Mouse (Mus musculus): ENCODE results near the gene Grhpr. TPM values are rescaled to one million over a fixed set of nuclear protein-coding genes. Genes with fewer than 3 reads are reported as not detected.

Grhpr gene
- polyA plus RNA-seq, 1 experiment = 99.0 TPM

DNA sequence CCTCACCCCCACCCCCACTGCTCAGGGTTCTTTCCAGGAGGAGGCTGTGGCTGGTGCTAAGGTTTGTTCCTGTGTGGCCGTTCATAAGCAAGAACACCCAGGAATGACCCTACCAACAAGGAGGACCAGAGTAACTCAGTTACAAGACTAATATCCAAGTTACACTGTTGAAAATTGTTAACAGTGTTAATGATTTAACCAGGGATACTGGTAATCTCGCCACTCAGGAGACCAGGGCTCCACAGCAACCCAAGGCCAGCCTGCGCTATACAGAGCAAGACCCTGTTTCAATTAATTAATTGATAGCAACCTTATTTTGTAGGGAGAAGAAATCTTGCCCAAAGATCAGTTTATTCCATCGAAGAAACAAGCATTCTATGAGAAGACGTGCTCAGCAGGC is 33.7 kb upstream of the Grhpr start:
- no peak for TF ChIP-seq FLI1 (IDR thresholded peaks at IDR 0.05; ENCODE audit: low read length)
- TF ChIP-seq GATA1 (IDR thresholded peaks at IDR 0.05; ENCODE audit: borderline replicate concordance, low read length) = no peak
- Histone ChIP-seq H3K9me3 (peaks cover 17% of the 10 kb centered on the region), H3K4me1 (peaks cover 13% of the 10 kb centered on the region), H3K27me3 (replicated peaks) (peaks cover 22% of the 10 kb centered on the region), H3K36me3 (replicated peaks; ENCODE audit: low read length) (no peaks in the 10 kb centered on the region), H3K4me3 (replicated peaks) (no peak overlapping the region)

DNA sequence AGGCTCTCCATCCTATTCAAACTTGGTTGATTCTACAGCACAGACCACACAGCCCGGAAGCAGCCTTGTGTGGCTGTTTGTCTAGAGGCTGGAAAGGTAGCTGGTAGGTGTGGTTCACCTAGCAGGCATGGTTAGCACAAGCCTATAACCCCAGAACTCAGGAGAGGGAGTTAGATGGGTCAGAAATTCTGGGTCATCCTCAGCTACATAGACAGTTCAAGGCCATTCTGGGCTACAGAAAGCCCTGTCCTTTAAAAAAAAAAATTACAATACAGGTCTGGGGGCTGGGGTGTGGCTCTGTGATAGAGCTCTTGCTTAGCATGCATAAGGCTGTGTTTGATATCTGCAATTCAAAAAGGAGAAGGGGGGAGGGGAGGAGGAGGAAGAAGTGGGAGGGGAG is 32.9 kb upstream of the Grhpr start:
- Histone ChIP-seq H3K4me1 (peaks cover 5% of the 10 kb centered on the region), H3K27me3 (replicated peaks) (peaks cover 22% of the 10 kb centered on the region), H3K9me3 (peaks cover 17% of the 10 kb centered on the region), H3K4me3 (replicated peaks) (no peak overlapping the region), H3K36me3 (replicated peaks; ENCODE audit: low read length) (no peaks in the 10 kb centered on the region)
- TF ChIP-seq GATA1 (IDR thresholded peaks at IDR 0.05; ENCODE audit: borderline replicate concordance, low read length) = no peak
- no peak for TF ChIP-seq FLI1 (IDR thresholded peaks at IDR 0.05; ENCODE audit: low read length)

DNA sequence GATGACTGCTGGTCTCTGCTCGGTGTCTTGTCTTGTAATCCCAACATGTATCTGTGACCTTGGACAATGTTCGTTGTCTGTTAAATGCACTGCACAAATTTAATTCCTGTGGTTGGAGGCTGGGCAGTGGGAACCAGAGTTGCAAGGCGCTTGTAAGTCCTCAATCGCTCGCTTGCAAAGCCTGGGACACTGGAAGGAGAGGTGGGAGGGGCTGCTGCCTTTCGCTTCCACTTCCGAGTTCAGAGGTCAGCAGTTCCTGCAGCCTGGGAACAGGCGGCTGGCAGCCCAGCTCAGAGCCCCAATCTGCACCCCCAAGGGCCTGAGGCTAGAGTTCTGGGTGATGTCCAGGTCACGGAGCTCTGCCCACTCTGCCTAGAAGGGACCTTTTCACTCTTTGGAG is 28.2 kb upstream of the Grhpr start:
- Histone ChIP-seq H3K27me3 (replicated peaks) (peaks cover 20% of the 10 kb centered on the region), H3K36me3 (replicated peaks; ENCODE audit: low read length) (no peaks in the 10 kb centered on the region), H3K4me3 (replicated peaks) (no peak overlapping the region), H3K4me1 (no peaks in the 10 kb centered on the region), H3K9me3 (peaks cover 17% of the 10 kb centered on the region)
- TF ChIP-seq FLI1 (IDR thresholded peaks at IDR 0.05; ENCODE audit: low read length) = no peak
- TF ChIP-seq GATA1 (IDR thresholded peaks at IDR 0.05; ENCODE audit: borderline replicate concordance, low read length) = no peak

GRCm38 (mm10) chr4:44958776-44959175 is 22.4 kb upstream of the Grhpr start:
- TF ChIP-seq FLI1 (IDR thresholded peaks at IDR 0.05; ENCODE audit: low read length) (no peak), GATA1 (IDR thresholded peaks at IDR 0.05; ENCODE audit: borderline replicate concordance, low read length) (no peak)
- peaks cover 10% of the 10 kb centered on the region for H3K4me1 ChIP-seq
- no peak overlapping the region for H3K4me3 ChIP-seq (replicated peaks)
- no peaks in the 10 kb centered on the region for H3K9me3 ChIP-seq
- H3K36me3 ChIP-seq (replicated peaks; ENCODE audit: low read length) = no peaks in the 10 kb centered on the region
- H3K27me3 ChIP-seq (replicated peaks) = peaks cover 11% of the 10 kb centered on the region

- Histone ChIP-seq H3K9me3 (no peaks in the 10 kb centered on the region), H3K4me1 (peaks cover 10% of the 10 kb centered on the region), H3K27me3 (replicated peaks) (peaks cover 14% of the 10 kb centered on the region), H3K4me3 (replicated peaks) (no peak overlapping the region), H3K36me3 (replicated peaks; ENCODE audit: low read length) (no peaks in the 10 kb centered on the region)
- no peak for TF ChIP-seq GATA1 (IDR thresholded peaks at IDR 0.05; ENCODE audit: borderline replicate concordance, low read length)
These were observed 22.0 kb upstream of the Grhpr start for GRCm38 (mm10) chr4:44959220-44959619.

DNA sequence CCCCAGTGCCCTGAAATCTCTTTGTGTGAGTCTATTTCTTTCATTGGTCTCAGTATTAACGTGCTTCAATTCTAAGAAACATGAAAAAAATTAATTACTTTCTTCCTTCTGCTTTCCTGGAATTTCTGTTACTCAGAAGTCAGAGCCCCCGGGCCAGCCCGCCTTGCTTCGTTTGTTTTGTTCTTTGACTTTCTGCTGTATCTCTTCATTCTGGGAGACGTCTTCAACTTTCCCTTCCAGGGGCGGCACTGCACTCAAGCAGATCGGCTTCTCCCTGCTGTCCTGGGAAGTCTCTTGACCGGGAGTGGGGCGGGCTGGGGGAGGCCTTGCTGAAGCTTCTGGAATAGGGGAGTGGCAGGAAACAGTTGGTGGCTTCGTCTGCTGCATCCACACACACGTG is 18.0 kb upstream of the Grhpr start:
- TF ChIP-seq GATA1 (IDR thresholded peaks at IDR 0.05; ENCODE audit: borderline replicate concordance, low read length) (no peak), FLI1 (IDR thresholded peaks at IDR 0.05; ENCODE audit: low read length) (no peak)
- Histone ChIP-seq H3K4me3 (replicated peaks) (no peak overlapping the region), H3K36me3 (replicated peaks; ENCODE audit: low read length) (no peaks in the 10 kb centered on the region), H3K4me1 (peaks cover 10% of the 10 kb centered on the region), H3K9me3 (no peaks in the 10 kb centered on the region), H3K27me3 (replicated peaks) (peaks cover 24% of the 10 kb centered on the region)

- no peaks in the 10 kb centered on the region for H3K36me3 ChIP-seq (replicated peaks; ENCODE audit: low read length)
- H3K4me1 ChIP-seq = peaks cover 10% of the 10 kb centered on the region
- H3K27me3 ChIP-seq (replicated peaks) = peaks cover 29% of the 10 kb centered on the region
- H3K4me3 ChIP-seq (replicated peaks) = no peak overlapping the region
- TF ChIP-seq GATA1 (IDR thresholded peaks at IDR 0.05; ENCODE audit: borderline replicate concordance, low read length) (no peak), FLI1 (IDR thresholded peaks at IDR 0.05; ENCODE audit: low read length) (no peak)
- no peaks in the 10 kb centered on the region for H3K9me3 ChIP-seq
These were observed 16.0 kb upstream of the Grhpr start for GRCm38 (mm10) chr4:44965175-44965574.

DNA sequence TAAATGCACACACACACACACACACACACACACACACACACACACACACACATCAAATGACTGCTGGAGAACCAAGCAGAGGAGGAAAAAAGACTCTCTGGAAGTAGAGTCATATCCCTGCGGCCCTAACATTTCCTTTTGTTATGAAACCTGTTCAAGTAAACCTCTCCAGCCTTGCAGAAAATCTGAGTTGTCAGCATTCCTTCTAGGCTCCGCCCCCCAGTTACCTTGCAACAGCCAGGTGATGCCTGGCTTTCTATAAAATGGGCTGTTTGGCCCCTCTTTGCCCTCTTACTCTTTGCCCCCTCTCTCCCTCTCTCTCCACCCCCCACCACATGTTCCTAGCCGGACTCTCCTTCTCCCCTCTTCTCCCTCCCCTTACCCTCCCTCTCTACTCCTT is 15.5 kb upstream of the Grhpr start:
- Histone ChIP-seq H3K27me3 (replicated peaks) (peaks cover 29% of the 10 kb centered on the region), H3K9me3 (no peaks in the 10 kb centered on the region), H3K4me3 (replicated peaks) (no peak overlapping the region), H3K36me3 (replicated peaks; ENCODE audit: low read length) (no peaks in the 10 kb centered on the region), H3K4me1 (peaks cover 13% of the 10 kb centered on the region)
- TF ChIP-seq GATA1 (IDR thresholded peaks at IDR 0.05; ENCODE audit: borderline replicate concordance, low read length) (no peak), FLI1 (IDR thresholded peaks at IDR 0.05; ENCODE audit: low read length) (no peak)

- no peak overlapping the region for H3K4me3 ChIP-seq (replicated peaks)
- no peaks in the 10 kb centered on the region for H3K9me3 ChIP-seq
- H3K4me1 ChIP-seq = peaks cover 15% of the 10 kb centered on the region
- TF ChIP-seq FLI1 (IDR thresholded peaks at IDR 0.05; ENCODE audit: low read length) (no peak), GATA1 (IDR thresholded peaks at IDR 0.05; ENCODE audit: borderline replicate concordance, low read length) (no peak)
- no peaks in the 10 kb centered on the region for H3K36me3 ChIP-seq (replicated peaks; ENCODE audit: low read length)
- H3K27me3 ChIP-seq (replicated peaks) = peaks cover 27% of the 10 kb centered on the region
These were observed 13.8 kb upstream of the Grhpr start for GRCm38 (mm10) chr4:44967402-44967801.

GRCm38 (mm10) chr4:44970056-44970455 is 11.1 kb upstream of the Grhpr start:
- Histone ChIP-seq H3K27me3 (replicated peaks) (peaks cover 22% of the 10 kb centered on the region), H3K36me3 (replicated peaks; ENCODE audit: low read length) (no peaks in the 10 kb centered on the region), H3K9me3 (peaks cover 3% of the 10 kb centered on the region; the same call in 1 of the 2 replicates), H3K4me3 (replicated peaks) (no peak overlapping the region), H3K4me1 (peaks cover 21% of the 10 kb centered on the region)
- TF ChIP-seq GATA1 (IDR thresholded peaks at IDR 0.05; ENCODE audit: borderline replicate concordance, low read length) (no peak), FLI1 (IDR thresholded peaks at IDR 0.05; ENCODE audit: low read length) (no peak)

GRCm38 (mm10) chr4:44970612-44971110 is 10.5 kb upstream of the Grhpr start:
- Histone ChIP-seq H3K4me3 (replicated peaks) (peak overlapping the region; percentile 8), H3K9me3 (peaks cover 3% of the 10 kb centered on the region; the same call in 1 of the 2 replicates), H3K36me3 (replicated peaks; ENCODE audit: low read length) (no peaks in the 10 kb centered on the region), H3K27me3 (replicated peaks) (peaks cover 22% of the 10 kb centered on the region), H3K4me1 (peaks cover 21% of the 10 kb centered on the region)
- TF ChIP-seq GATA1 (IDR thresholded peaks at IDR 0.05; ENCODE audit: borderline replicate concordance, low read length) (no peak), FLI1 (IDR thresholded peaks at IDR 0.05; ENCODE audit: low read length) (no peak)

All from megakaryocyte, embryonic 14.5 days (primary cell).